Mouse (Mus musculus) ES-E14 (cell line): ENCODE results near the gene Sgms1. TPM values are rescaled to one million over a fixed set of nuclear protein-coding genes. Genes with fewer than 3 reads are reported as not detected.

Source experiments
- DNase-seq: peaks from one replicate; pipeline ENCODE4 v3.0.0-alpha.2; 2013; ENCODE audit warnings: low read depth, low spot score
- H3K27ac ChIP-seq: 2 replicates; pipeline ENCODE4 v1.5.1; 2012; ENCODE audit warnings: low read depth, mild to moderate bottlenecking, low read length, moderate library complexity, mixed read lengths; ENCODE audit not compliant: poor library complexity, insufficient read depth, severe bottlenecking
- H3K36me3 ChIP-seq: 2 replicates; pipeline ENCODE4 v1.6.1; 2012; ENCODE audit warnings: mild to moderate bottlenecking, low read length, moderate library complexity, mixed read lengths; ENCODE audit not compliant: control insufficient read depth, poor library complexity, insufficient read depth, severe bottlenecking
- H3K4me1 ChIP-seq, 2 experiments: fragments of 150-350 bp in 1 of 2; sonication (generic) in 1 of 2; 2 replicates each; pipeline ENCODE4 v1.6.1; 2012; ENCODE audit warnings: low read length in 2 of 2, mild to moderate bottlenecking in 1 of 2, mixed read lengths in 1 of 2; ENCODE audit not compliant: control insufficient read depth in 2 of 2, insufficient read depth in 2 of 2, poor library complexity in 1 of 2
- H3K4me3 ChIP-seq, 2 experiments: fragments of 150-350 bp in 1 of 2; sonication (generic) in 1 of 2; 2 replicates each; pipeline ENCODE4 v1.5.1; 2012; ENCODE audit warnings: low read length in 2 of 2, low read depth in 1 of 2, mild to moderate bottlenecking in 1 of 2, mixed read lengths in 1 of 2; ENCODE audit not compliant: insufficient read depth in 1 of 2, poor library complexity in 1 of 2, severe bottlenecking in 1 of 2
- H3K9ac ChIP-seq: 2 replicates; pipeline ENCODE4 v1.6.1; 2012; ENCODE audit warnings: low read depth, mild to moderate bottlenecking, low read length, mixed read lengths; ENCODE audit not compliant: poor library complexity, insufficient read depth, severe bottlenecking
- H3K9me3 ChIP-seq: fragments of 150-350 bp; sonication (generic); 2 replicates; pipeline ENCODE4 v1.6.1; 2012; ENCODE audit warnings: low read depth, mild to moderate bottlenecking, low read length; ENCODE audit not compliant: control insufficient read depth, insufficient read depth
- CHD2 ChIP-seq: IDR thresholded peaks from 2 replicates; pipeline ENCODE4 v1.6.1; 2014; ENCODE audit warnings: mild to moderate bottlenecking, low read depth, low read length, inconsistent platforms
- HCFC1 ChIP-seq: IDR thresholded peaks from 2 replicates; pipeline ENCODE4 v1.6.1; 2012; ENCODE audit warnings: low read length, inconsistent platforms, borderline replicate concordance; ENCODE audit not compliant: insufficient read depth
- MAFK ChIP-seq: IDR thresholded peaks from 2 replicates; pipeline ENCODE4 v1.6.1; 2014; ENCODE audit warnings: mild to moderate bottlenecking, low read depth, low read length, inconsistent platforms; ENCODE audit not compliant: insufficient read depth
- ZC3H11A ChIP-seq: IDR thresholded peaks from 2 replicates; pipeline ENCODE4 v1.6.1; 2012; ENCODE audit warnings: low read depth, mild to moderate bottlenecking, inconsistent platforms, low read length, borderline replicate concordance
- ZNF384 ChIP-seq: IDR thresholded peaks from 2 replicates; pipeline ENCODE4 v1.6.1; 2012; ENCODE audit warnings: low read depth, low read length, inconsistent platforms
- in situ Hi-C, 2 experiments: fragments of 600-800 bp; cut with MboI; formaldehyde crosslinking; loops; one replicate each; pipeline ENCODE4 v1.15.1; 2025; ENCODE audit warnings: low sequenced_read_pairs in 2 of 2, inconsistent platforms in 1 of 2; ENCODE audit not compliant: unreplicated experiment in 2 of 2
- total RNA-seq: library from RNA; depleted of rRNA; stranded (reverse); fragments of 300-350 nt; gene quantifications from 2 replicates; pipeline ENCODE4 v1.2.3, GENCODE M21; 2012

Sgms1 gene
- total RNA-seq, 1 experiment, result 42.5 TPM

- no peak for DNase-seq
These were observed 14.3 kb upstream of the Sgms1 start for GRCm38 (mm10) chr19:32403834-32404233.

GRCm38 (mm10) chr19:32398491-32398890 is 9.0 kb upstream of the Sgms1 start:
- H3K9me3 ChIP-seq, result no peaks in the 10 kb centered on the region
- H3K27ac ChIP-seq, result no peak overlapping the region
- in situ Hi-C loops, result no loop called here
- H3K4me1 ChIP-seq, result no peaks in the 10 kb centered on the region
- no peak overlapping the region for H3K9ac ChIP-seq
- no peak for DNase-seq
- TF ChIP-seq ZNF384, result no peak
- TF ChIP-seq MAFK, result no peak
- no peak for TF ChIP-seq CHD2
- no peak for TF ChIP-seq HCFC1
- no peak for TF ChIP-seq ZC3H11A
- no peak overlapping the region for H3K4me3 ChIP-seq
- no peaks in the 10 kb centered on the region for H3K36me3 ChIP-seq

More at GRCm38 (mm10) chr19:32403834-32404233, 14.3 kb upstream of the Sgms1 start:
- H3K4me3 ChIP-seq, result no peak overlapping the region
- H3K9ac ChIP-seq, result no peak overlapping the region
- no peaks in the 10 kb centered on the region for H3K4me1 ChIP-seq
- in situ Hi-C loops, result no loop called here
- no peaks in the 10 kb centered on the region for H3K9me3 ChIP-seq
- no peak overlapping the region for H3K27ac ChIP-seq
- no peaks in the 10 kb centered on the region for H3K36me3 ChIP-seq
- TF ChIP-seq ZC3H11A (no peak), CHD2 (no peak), MAFK (no peak), HCFC1 (no peak), ZNF384 (no peak)

- Histone ChIP-seq H3K36me3 (no peaks in the 10 kb centered on the region), H3K4me3 (no peak overlapping the region), H3K4me1 (no peaks in the 10 kb centered on the region), H3K27ac (no peak overlapping the region), H3K9ac (no peak overlapping the region), H3K9me3 (no peaks in the 10 kb centered on the region)
- no peak for DNase-seq
- in situ Hi-C loops, result no loop called here
- no peak for TF ChIP-seq HCFC1
- TF ChIP-seq MAFK, result no peak
- TF ChIP-seq CHD2, result no peak
- no peak for TF ChIP-seq ZC3H11A
- TF ChIP-seq ZNF384, result no peak
These were observed 6.8 kb upstream of the Sgms1 start for GRCm38 (mm10) chr19:32396303-32396702.

GRCm38 (mm10) chr19:32394825-32395224 is 5.3 kb upstream of the Sgms1 start:
- no peak overlapping the region for H3K27ac ChIP-seq
- no peaks in the 10 kb centered on the region for H3K9me3 ChIP-seq
- in situ Hi-C loops, result no loop called here
- H3K9ac ChIP-seq, result no peak overlapping the region
- no peak overlapping the region for H3K4me3 ChIP-seq
- H3K4me1 ChIP-seq, result 0 out of 4 replicates have a peak, but pooled peaks cover 2 to 4% of the 10 kb centered on the region in 2 experiments
- DNase-seq, result no peak
- TF ChIP-seq CHD2 (no peak), ZNF384 (no peak), MAFK (no peak), ZC3H11A (no peak), HCFC1 (no peak)
- no peaks in the 10 kb centered on the region for H3K36me3 ChIP-seq
